Mouse (Mus musculus): ENCODE measurements at regions not wholly inside any gene's neighbourhood (a gene's known extent, or its start where the extent isn't known, plus 50 kb on each side); places are given as distances from the start of the nearest gene placed in this dataset.

- no peak for DNase-seq (ENCODE audit: low read depth)
Observed at GRCm38 (mm10) chr12:7650851-7651250, 326.6 kb upstream of the Apob start.

- no peak for DNase-seq (ENCODE audit: low read depth)
Observed at GRCm38 (mm10) chr12:7662027-7662426, 315.4 kb upstream of the Apob start.

- no peak for DNase-seq (ENCODE audit: low read depth)
Observed at GRCm38 (mm10) chr12:7670114-7670513, 307.3 kb upstream of the Apob start.

GRCm38 (mm10) chr12:7670561-7670960 is 306.9 kb upstream of the Apob start:
- DNase-seq (ENCODE audit: low read depth), result no peak

GRCm38 (mm10) chr12:7691996-7692395 is 285.5 kb upstream of the Apob start:
- no peak for DNase-seq (ENCODE audit: low read depth)

GRCm38 (mm10) chr12:7698324-7698944 is 279.0 kb upstream of the Apob start:
- no peak for DNase-seq (ENCODE audit: low read depth)

GRCm38 (mm10) chr12:7709102-7709501 is 268.3 kb upstream of the Apob start:
- no peak for DNase-seq (ENCODE audit: low read depth)

- DNase-seq (ENCODE audit: low read depth), result no peak
Observed at GRCm38 (mm10) chr12:7709872-7710271, 267.6 kb upstream of the Apob start.

GRCm38 (mm10) chr12:7715091-7715490 is 262.4 kb upstream of the Apob start:
- DNase-seq (ENCODE audit: low read depth), result no peak

- DNase-seq (ENCODE audit: low read depth), result no peak
Observed at GRCm38 (mm10) chr12:7718556-7718955, 258.9 kb upstream of the Apob start.

GRCm38 (mm10) chr12:7719080-7719479 is 258.4 kb upstream of the Apob start:
- no peak for DNase-seq (ENCODE audit: low read depth)

- DNase-seq (ENCODE audit: low read depth), result no peak
Observed at GRCm38 (mm10) chr12:7724992-7725391, 252.5 kb upstream of the Apob start.

GRCm38 (mm10) chr12:7738020-7738419 is 239.4 kb upstream of the Apob start:
- DNase-seq (ENCODE audit: low read depth), result no peak

- DNase-seq (ENCODE audit: low read depth), result no peak
Observed at GRCm38 (mm10) chr12:7738629-7739351, 238.7 kb upstream of the Apob start.

- no peak for DNase-seq (ENCODE audit: low read depth)
Observed at GRCm38 (mm10) chr12:7739352-7739994, 238.0 kb upstream of the Apob start.

GRCm38 (mm10) chr12:7746708-7747107 is 230.7 kb upstream of the Apob start:
- DNase-seq (ENCODE audit: low read depth), result no peak

GRCm38 (mm10) chr12:7749319-7750238 is 227.9 kb upstream of the Apob start:
- no peak for DNase-seq (ENCODE audit: low read depth)

- no peak for DNase-seq (ENCODE audit: low read depth)
Observed at GRCm38 (mm10) chr12:7754861-7755260, 222.6 kb upstream of the Apob start.

GRCm38 (mm10) chr12:7764795-7765697 is 212.4 kb upstream of the Apob start:
- DNase-seq (ENCODE audit: low read depth), result no peak

- DNase-seq (ENCODE audit: low read depth), result no peak
Observed at GRCm38 (mm10) chr12:7774127-7774526, 203.3 kb upstream of the Apob start.

- no peak for DNase-seq (ENCODE audit: low read depth)
Observed at GRCm38 (mm10) chr12:7776335-7776734, 201.1 kb upstream of the Apob start.
